8 mouse cellular contexts compared by ENCODE assay signal in genomic region chr11:117969945-117970872, GRCm38 (mm10). TPM values are rescaled to one million over a fixed set of nuclear protein-coding genes. Genes with fewer than 3 reads are reported as not detected.
A peak's percentile ranks its signal among the peaks of the same experiment; 100 is the strongest.
DNase-seq lines count a peak whose midpoint lies in the region; ATAC-seq lines count a peak whose summit lies in the region.

Gene Socs3 (minus strand): TSS chr11:117970047.

- H3K4me1 ChIP-seq in hindbrain, embryonic 13.5 days (replicated peaks), result peaks cover 59% of the 10 kb centered on the region

- H3K27me3 ChIP-seq in hindbrain, embryonic 13.5 days, result peaks cover 46% of the 10 kb centered on the region

- H3K27ac ChIP-seq in hindbrain, embryonic 13.5 days, result peak within 1 kb of the TSS; percentile 88

- peak within 1 kb of the TSS; percentile 67 for H3K4me3 ChIP-seq in hindbrain, embryonic 13.5 days

- peak within 1 kb of the TSS; percentile 96 for H3K4me2 ChIP-seq in hindbrain, embryonic 13.5 days

- peak; percentile 96 for DNase-seq in Muller cell, postnatal 12 days (ENCODE audit: inconsistent ontology term)
- peak; percentile 98 to 99 for DNase-seq in cerebellum, postnatal 10 days
- DNase-seq in frontal cortex, postnatal 14 days (ENCODE audit: low spot score in 2 of 2), result peak; percentile 81 to 91
- peak; percentile 91 to 100 for DNase-seq in layer of hippocampus, postnatal 25 days (ENCODE audit: extremely low spot score in 1 of 2, low spot score in 1 of 2)
- peak; percentile 94 for DNase-seq in lung, postnatal 25 days (ENCODE audit: low spot score)
- peak; percentile 96 for DNase-seq in retina, embryonic 14.5 days (ENCODE audit: low spot score)
- DNase-seq in thymus, postnatal 4 days, result peak; percentile 99

- ATAC-seq in hindbrain, embryonic 13.5 days (ENCODE audit: low FRiP score), result peak; percentile 29; the same call in 1 of the 2 replicates

- WGBS in hindbrain, embryonic 13.5 days, result 15% methylated on average over 21 of the region's 21 CpGs

- peak within 1 kb of the TSS; percentile 85 for H3K9ac ChIP-seq in hindbrain, embryonic 13.5 days

- H3K9me3 ChIP-seq in hindbrain, embryonic 13.5 days, result no peaks in the 10 kb centered on the region

- H3K36me3 ChIP-seq in hindbrain, embryonic 13.5 days, result no peaks in the 10 kb centered on the region

RNA-seq across cellular contexts. Expression of gene Socs3, which starts in this region (rescaled TPM):
- 8.3 and 8.8 TPM in 2 replicates for polyA plus RNA-seq in hindbrain, embryonic 13.5 days (2015; fragmentation: Nextera tagmentation; extraction: Ambion mirVana)
- total RNA-seq in layer of hippocampus, postnatal 25 days (2021), result 1 to 10 TPM; 1.3 to 1.8 TPM

Comparison
In these comparisons a context has a peak if more than half of its experiments do, and no peak if none do; other contexts are left out.
1. Peak in every context shown above with its lines: DNase-seq, ATAC-seq, H3K4me3 ChIP-seq and H3K27ac ChIP-seq.